Mouse (Mus musculus) heart, embryonic 12.5 days (tissue): Measurements from ENCODE around the gene Clic4. TPM values are rescaled to one million over a fixed set of nuclear protein-coding genes. Genes with fewer than 3 reads are reported as not detected.

Experiments
- ATAC-seq: fragments of 200-750 bp; cut with Nextera tagmentation; 2 replicates; pipeline ENCODE4 v1.8.0; 2017; ENCODE audit warnings: moderate TSS enrichment, moderate library complexity; ENCODE audit not compliant: insufficient number of reproducible peaks, low FRiP score
- H3K27ac ChIP-seq: fragments of 300-500 bp; sonication (generic); 2 replicates; pipeline ENCODE4 v1.5.1; 2016; ENCODE audit warnings: mild to moderate bottlenecking, moderate library complexity; ENCODE audit not compliant: poor library complexity, severe bottlenecking
- H3K27me3 ChIP-seq: fragments of 300-500 bp; sonication (generic); replicated peaks from 2 replicates; pipeline ENCODE4 v1.6.1; 2016; ENCODE audit warnings: mild to moderate bottlenecking, moderate library complexity
- H3K36me3 ChIP-seq: fragments of 300-500 bp; sonication (generic); 2 replicates; pipeline ENCODE4 v1.6.1; 2016; ENCODE audit warnings: mild to moderate bottlenecking, moderate library complexity
- H3K4me1 ChIP-seq: fragments of 300-500 bp; sonication (generic); replicated peaks from 2 replicates; pipeline ENCODE4 v1.6.1; 2016; ENCODE audit warnings: mild to moderate bottlenecking
- H3K4me2 ChIP-seq: fragments of 300-500 bp; sonication (generic); 2 replicates; pipeline ENCODE4 v1.6.1; 2016; ENCODE audit warnings: mild to moderate bottlenecking, moderate library complexity
- H3K4me3 ChIP-seq: fragments of 300-500 bp; sonication (generic); 2 replicates; pipeline ENCODE4 v1.5.1; 2016; ENCODE audit warnings: mild to moderate bottlenecking
- H3K9ac ChIP-seq: fragments of 300-500 bp; sonication (generic); 2 replicates; pipeline ENCODE4 v1.6.1; 2016; ENCODE audit warnings: mild to moderate bottlenecking, moderate library complexity
- H3K9me3 ChIP-seq: fragments of 300-500 bp; sonication (generic); replicated peaks from 2 replicates; pipeline ENCODE4 v1.6.1; 2016; ENCODE audit warnings: mild to moderate bottlenecking, moderate library complexity
- WGBS: fragments of 180-500 bp; shearing (Covaris S2); methylation state at CpG from one replicate; pipeline ENCODE4 v1.1.7; 2016; 5-methylcytosine and 5-hydroxymethylcytosine counted together
- polyA plus RNA-seq: library from polyadenylated mRNA; unstranded; fragments of >200 nt; fragmentation: Nextera tagmentation; extraction: Ambion mirVana; gene quantifications from 2 replicates; pipeline ENCODE4 v1.2.1, GENCODE M21; 2016

Gene Clic4
- polyA plus RNA-seq, 1 experiment from 2014 or later, result 291 TPM

DNA sequence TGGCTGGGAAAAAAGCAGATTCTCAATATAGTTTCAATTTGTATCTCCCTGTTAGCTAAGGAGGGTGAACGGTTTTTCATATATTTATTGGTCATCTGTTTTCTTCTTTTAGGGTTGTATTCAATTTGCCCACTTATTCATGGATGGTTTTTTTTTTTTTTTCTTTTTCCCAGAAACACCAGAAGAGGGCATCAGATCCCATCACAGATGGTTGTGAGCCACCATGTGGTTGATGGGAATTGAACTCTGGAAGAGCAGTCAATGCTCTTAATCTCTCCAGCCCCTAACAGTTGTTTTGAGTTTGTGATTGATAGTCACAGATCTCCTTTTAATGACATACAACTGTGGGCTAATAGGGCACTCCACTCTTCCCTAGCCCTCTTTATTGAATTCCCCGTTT, 62.8 kb downstream of the Clic4 start:
- 68% methylated on average over 2 of the region's 2 CpGs for WGBS
- no peak overlapping the region for H3K4me2 ChIP-seq
- no peak for ATAC-seq

DNA sequence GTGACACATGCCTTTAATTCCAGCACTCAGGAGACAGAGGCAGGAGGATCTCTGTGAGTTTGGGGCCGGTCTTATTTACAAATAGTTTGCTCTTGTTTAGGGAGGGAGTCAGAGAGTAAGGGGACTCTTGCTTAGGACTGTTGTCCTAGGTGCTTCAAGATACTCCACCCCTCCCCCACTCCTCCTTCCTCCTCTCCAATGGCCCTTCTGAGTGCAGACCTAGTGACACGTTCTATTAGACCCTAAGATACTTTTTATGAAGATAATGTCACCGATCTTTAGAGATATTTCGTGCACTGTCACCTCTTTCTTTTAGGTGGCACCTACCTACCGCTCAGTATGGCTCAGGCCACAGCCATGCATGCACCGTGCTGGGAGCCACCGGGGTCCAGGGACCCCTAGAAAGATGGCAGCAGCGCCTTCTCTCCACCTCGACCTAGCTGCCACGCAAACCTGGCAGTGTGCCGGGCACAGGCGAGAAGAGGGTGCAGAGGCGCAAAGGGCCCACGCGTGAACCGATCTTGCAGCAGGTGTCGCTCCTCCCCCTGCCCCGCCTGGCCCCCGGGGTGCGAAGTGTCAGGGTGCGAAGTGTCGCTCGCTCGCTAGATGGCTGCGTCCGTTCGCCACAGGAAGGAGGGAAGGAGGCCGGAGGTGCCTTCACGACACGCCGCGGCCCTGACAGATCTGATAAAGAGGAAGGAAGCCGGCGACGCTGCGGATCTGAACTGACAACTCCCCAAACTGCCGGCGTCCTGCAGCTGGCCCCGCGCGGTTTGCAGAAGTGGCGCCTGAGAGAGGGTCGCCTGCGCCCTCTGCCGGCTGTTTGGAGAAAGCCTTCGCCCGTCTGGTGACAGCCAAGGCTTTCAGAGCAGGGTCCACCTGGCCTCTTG, 66.7 kb downstream of the Clic4 start:
- no peak overlapping the region for H3K27ac ChIP-seq
- H3K27me3 ChIP-seq, result peaks cover 41% of the 10 kb centered on the region
- ATAC-seq, result peak; percentile 62
- H3K4me2 ChIP-seq, result peak overlapping the region; percentile 86
- H3K4me3 ChIP-seq, result peak overlapping the region; percentile 47
- H3K9me3 ChIP-seq, result peaks cover 8% of the 10 kb centered on the region
- peaks cover 20% of the 10 kb centered on the region for H3K4me1 ChIP-seq
- peaks cover 9% of the 10 kb centered on the region for H3K36me3 ChIP-seq
- peak overlapping the region; percentile 39; the same call in 1 of the 2 replicates for H3K9ac ChIP-seq
- 2% methylated on average over 47 of the region's 47 CpGs for WGBS

More for the DNA sequence above, 62.8 kb downstream of the Clic4 start:
- no peak overlapping the region for H3K27ac ChIP-seq
- peaks cover 23% of the 10 kb centered on the region for H3K27me3 ChIP-seq
- H3K9ac ChIP-seq, result no peak overlapping the region
- peaks cover 8% of the 10 kb centered on the region for H3K9me3 ChIP-seq
- H3K4me3 ChIP-seq, result no peak overlapping the region
- H3K36me3 ChIP-seq, result peaks cover 37% of the 10 kb centered on the region
- peaks cover 6% of the 10 kb centered on the region for H3K4me1 ChIP-seq

DNA sequence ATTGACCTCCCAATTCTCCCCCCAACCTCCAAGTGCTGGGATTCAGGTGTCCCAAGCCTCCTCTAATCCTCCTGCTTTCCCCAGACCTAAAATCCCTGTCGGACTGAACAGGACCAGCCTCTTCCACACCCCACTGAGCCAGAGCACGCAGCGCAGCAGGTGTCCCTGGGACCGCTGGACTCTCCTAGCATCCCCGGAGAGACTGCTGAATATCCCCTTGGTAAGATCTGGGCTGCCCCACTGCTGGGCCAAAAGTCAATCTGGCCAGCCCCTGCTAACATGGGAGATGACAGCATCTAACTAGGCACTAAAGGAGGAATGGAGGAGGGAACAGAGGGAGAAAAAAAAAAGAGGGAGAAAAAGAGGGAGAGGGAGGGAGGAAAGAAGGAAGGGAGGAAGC, 67.4 kb downstream of the Clic4 start:
- 19% methylated on average over 5 of the region's 5 CpGs for WGBS
- H3K4me1 ChIP-seq, result peaks cover 20% of the 10 kb centered on the region
- no peak overlapping the region for H3K4me2 ChIP-seq
- no peak for ATAC-seq
- H3K27ac ChIP-seq, result no peak overlapping the region
- H3K4me3 ChIP-seq, result no peak overlapping the region
- 0 out of 2 replicates have a peak, but pooled peaks cover 3% of the 10 kb centered on the region for H3K9me3 ChIP-seq
- H3K9ac ChIP-seq, result no peak overlapping the region
- H3K36me3 ChIP-seq, result peaks cover 2% of the 10 kb centered on the region
- H3K27me3 ChIP-seq, result peaks cover 41% of the 10 kb centered on the region

DNA sequence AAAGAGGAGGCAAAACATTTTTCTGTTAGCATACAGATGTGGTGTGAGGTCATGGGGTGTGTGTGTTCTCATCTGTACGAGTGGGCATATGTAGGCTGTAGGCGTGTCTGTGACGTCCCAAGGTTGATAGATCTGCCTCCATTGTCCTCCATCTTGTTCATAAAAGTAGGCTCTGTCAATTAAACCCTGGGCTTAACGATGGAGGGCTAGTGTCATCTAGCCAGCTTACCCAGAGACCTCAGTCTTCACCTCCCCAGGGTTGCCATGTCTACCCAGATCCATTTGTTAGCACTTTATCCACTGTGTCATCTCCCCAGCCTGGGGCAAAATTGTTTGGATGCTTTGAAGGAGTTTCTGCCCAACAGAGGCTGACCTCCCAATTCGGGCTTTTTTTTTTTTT, 67.9 kb downstream of the Clic4 start:
- no peaks in the 10 kb centered on the region for H3K9me3 ChIP-seq
- H3K4me3 ChIP-seq, result no peak overlapping the region
- H3K27me3 ChIP-seq, result peaks cover 41% of the 10 kb centered on the region
- 50% methylated on average over 5 of the region's 5 CpGs for WGBS
- no peak for ATAC-seq
- H3K4me1 ChIP-seq, result peaks cover 20% of the 10 kb centered on the region
- no peak overlapping the region for H3K4me2 ChIP-seq
- no peaks in the 10 kb centered on the region for H3K36me3 ChIP-seq
- H3K9ac ChIP-seq, result no peak overlapping the region
- H3K27ac ChIP-seq, result no peak overlapping the region

DNA sequence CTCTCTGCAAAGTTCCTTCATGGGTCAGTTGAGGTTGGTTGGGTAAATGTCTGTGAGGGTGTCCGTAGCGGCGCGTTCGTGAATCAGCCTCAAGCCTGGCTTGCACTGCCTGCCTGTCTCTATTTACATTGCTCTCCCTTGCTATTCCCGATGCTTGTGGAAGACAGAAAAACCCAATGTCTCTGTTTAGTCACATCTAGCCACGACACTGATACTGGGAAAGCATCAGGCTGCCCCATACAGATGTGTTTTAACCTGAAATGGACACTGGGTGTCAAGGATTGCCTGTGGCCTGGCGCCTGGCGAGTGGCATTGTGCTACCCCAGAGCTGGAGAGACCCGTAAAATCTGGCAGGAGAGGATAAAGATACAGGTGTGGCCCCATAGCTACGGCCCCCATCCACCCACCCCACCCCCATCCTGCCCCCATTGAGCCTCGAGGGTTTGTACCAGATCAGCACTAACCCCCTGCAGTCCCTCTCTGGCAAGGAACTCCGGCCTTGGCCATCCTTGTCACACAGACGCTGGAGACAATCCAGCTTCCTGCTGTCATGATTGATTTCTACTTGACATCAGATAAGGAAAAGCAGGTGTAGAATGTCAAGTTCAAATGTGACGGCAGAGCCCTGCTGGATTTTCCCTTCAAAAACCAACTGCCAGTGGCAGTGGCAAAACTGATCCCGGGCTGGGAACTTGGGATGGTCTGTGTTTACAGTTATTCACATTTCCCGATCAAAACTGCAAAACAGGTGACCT, 68.6 kb downstream of the Clic4 start:
- ATAC-seq, result no peak
- Histone ChIP-seq H3K4me3 (peak overlapping the region; percentile 44), H3K4me1 (peaks cover 20% of the 10 kb centered on the region), H3K9me3 (no peaks in the 10 kb centered on the region), H3K36me3 (no peaks in the 10 kb centered on the region), H3K4me2 (peak overlapping the region; percentile 84), H3K9ac (0 out of 2 replicates have a peak overlapping the region, but pooled peaks have one; percentile 43), H3K27me3 (peaks cover 46% of the 10 kb centered on the region), H3K27ac (no peak overlapping the region)
- WGBS, result 19% methylated on average over 17 of the region's 17 CpGs

DNA sequence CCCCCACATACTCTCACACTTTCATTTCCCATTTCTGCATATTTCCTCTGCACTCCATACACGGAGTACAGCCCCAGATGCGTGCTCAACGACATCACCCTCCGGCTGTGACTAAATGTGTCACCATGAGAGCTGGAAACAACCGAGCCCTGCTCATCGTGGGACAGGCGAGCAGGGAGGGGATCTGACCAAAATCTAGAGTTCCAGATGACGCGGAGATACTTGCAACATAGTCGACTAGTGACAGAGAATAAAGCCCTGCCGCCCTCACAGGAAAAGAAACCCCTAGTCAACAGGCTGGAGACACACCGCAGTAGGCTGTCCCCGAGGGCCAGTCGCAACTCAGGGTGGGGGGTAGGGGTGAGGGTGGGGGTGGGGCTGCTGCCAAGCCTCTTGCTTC, 69.3 kb downstream of the Clic4 start:
- Histone ChIP-seq H3K9me3 (no peaks in the 10 kb centered on the region), H3K27me3 (peaks cover 43% of the 10 kb centered on the region), H3K27ac (no peak overlapping the region), H3K4me3 (peak overlapping the region; percentile 44), H3K4me1 (peaks cover 20% of the 10 kb centered on the region), H3K36me3 (no peaks in the 10 kb centered on the region), H3K4me2 (peak overlapping the region; percentile 84), H3K9ac (peak overlapping the region; percentile 43)
- no peak for ATAC-seq
- 8% methylated on average over 14 of the region's 14 CpGs for WGBS

DNA sequence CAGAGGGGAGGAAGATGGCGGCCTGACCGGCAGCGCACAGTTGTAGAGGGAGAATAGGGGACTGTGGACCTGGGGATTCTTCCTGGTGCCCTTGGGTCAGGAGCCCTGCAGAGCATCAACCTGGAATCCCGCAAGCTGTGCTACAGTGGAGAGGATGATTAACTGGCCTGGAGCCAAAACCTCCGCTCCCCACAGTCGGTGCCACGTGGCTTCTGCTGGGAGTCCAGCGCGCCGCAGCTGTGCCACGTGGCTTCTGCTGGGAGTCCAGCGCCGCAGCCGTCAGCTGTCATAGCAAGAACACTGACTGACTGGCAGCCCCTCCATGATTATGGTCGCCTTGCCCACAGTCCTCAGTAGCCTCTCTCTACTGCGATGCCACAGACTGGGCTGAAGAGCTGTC, 70.8 kb downstream of the Clic4 start:
- Histone ChIP-seq H3K27ac (no peak overlapping the region), H3K9me3 (no peaks in the 10 kb centered on the region), H3K36me3 (no peaks in the 10 kb centered on the region), H3K4me2 (no peak overlapping the region), H3K9ac (no peak overlapping the region), H3K4me1 (peaks cover 20% of the 10 kb centered on the region), H3K4me3 (no peak overlapping the region), H3K27me3 (peaks cover 41% of the 10 kb centered on the region)
- no peak for ATAC-seq
- WGBS, result 79% methylated on average over 16 of the region's 16 CpGs

DNA sequence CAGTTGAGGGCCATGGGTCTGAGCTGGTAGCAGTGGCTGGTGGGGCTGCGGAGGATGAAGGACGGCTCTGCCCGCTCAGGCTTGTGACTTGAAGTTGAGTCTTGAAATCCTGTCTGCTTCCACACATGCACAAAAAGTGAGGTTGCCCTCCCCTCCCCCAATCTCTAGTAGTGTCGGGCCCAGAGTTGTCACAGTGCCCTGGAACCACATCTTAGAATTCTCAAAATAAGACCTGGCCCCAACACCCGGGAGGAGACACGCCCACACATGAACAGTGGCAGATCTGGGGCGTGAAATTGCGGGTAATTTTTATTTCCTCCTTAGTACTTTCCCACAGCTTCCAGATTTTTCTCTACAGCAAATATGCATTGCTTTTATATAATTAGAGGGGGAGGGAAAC, 74.8 kb downstream of the Clic4 start:
- Histone ChIP-seq H3K27ac (no peak overlapping the region), H3K27me3 (peaks cover 29% of the 10 kb centered on the region), H3K9me3 (peaks cover 9% of the 10 kb centered on the region), H3K4me2 (no peak overlapping the region), H3K4me3 (no peak overlapping the region), H3K9ac (no peak overlapping the region), H3K4me1 (no peaks in the 10 kb centered on the region; the same call in 1 of the 2 replicates), H3K36me3 (no peaks in the 10 kb centered on the region)
- 75% methylated on average over 8 of the region's 8 CpGs for WGBS
- ATAC-seq, result no peak

DNA sequence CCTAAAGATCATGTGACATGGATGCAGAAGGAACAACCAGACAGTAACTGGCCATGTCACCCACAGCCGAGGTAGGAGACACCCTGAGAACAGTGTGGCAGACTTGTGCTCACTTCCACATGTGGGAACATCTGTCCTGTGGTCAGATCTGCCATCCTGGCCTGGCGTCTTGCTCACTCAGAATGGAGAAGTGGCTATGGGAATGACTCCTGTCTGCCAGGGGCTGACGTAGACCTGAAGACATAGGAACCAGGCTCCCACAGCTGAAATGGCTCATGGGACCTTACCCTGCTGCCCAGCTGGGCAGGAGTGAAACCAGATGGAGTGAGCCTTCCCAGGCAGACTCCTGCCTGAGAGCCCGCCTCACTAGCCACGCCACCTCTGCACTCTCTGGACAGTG, 79.8 kb downstream of the Clic4 start:
- Histone ChIP-seq H3K4me3 (no peak overlapping the region), H3K9me3 (peaks cover 9% of the 10 kb centered on the region), H3K4me2 (no peak overlapping the region), H3K36me3 (no peaks in the 10 kb centered on the region), H3K27ac (no peak overlapping the region), H3K9ac (0 out of 2 replicates have a peak overlapping the region, but pooled peaks have one; percentile 15), H3K4me1 (no peaks in the 10 kb centered on the region), H3K27me3 (peaks cover 27% of the 10 kb centered on the region)
- ATAC-seq, result no peak
- WGBS, result 67% methylated on average over 5 of the region's 5 CpGs

DNA sequence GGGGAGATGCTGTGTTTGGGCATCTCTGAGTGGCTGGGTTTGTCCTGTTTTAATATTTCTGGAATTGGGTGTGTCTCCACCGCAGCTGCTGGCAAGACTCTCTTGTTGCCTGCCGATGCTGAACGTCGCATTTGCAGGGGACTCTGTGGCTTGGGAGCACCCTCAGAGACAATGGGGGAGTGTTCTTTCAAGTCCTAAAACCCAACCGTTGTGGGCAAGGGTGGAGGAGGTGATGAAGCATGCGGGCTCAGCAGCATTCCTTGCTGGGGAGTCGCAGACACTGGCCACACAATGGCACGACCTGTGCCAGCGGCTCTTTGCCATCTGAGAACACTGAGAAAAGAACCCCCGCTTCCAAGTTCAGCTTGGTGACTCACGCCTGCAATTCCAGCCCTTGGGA, 81.0 kb downstream of the Clic4 start:
- 74% methylated on average over 11 of the region's 11 CpGs for WGBS

DNA sequence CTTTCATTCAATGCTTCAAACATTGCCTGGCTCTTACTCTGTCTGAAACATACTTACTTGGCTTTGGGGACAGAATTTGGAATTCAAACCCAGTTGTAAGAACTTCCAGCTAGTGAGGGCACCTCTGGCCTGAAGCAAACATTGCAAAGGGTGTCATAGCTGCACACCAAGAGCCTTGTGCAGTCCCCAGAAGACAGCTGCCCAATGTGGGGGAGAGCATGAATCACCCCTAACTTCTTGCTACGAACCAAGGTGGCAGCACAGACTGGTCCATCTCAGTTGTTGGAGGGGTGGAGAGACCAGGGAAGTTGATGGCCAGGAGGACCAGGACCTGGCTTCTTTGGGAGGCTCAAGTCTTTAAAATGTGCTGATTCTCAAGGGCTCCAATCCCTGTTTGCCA, 81.4 kb downstream of the Clic4 start:
- no peak for ATAC-seq
- Histone ChIP-seq H3K4me2 (no peak overlapping the region), H3K4me3 (no peak overlapping the region), H3K36me3 (no peaks in the 10 kb centered on the region), H3K9ac (no peak overlapping the region), H3K9me3 (peaks cover 9% of the 10 kb centered on the region), H3K4me1 (no peaks in the 10 kb centered on the region), H3K27me3 (peaks cover 21% of the 10 kb centered on the region), H3K27ac (no peak overlapping the region)
- 77% methylated on average over 1 of the region's 1 CpGs for WGBS

More for the DNA sequence above, 81.0 kb downstream of the Clic4 start:
- Histone ChIP-seq H3K9ac (no peak overlapping the region), H3K4me3 (no peak overlapping the region), H3K4me1 (no peaks in the 10 kb centered on the region), H3K4me2 (no peak overlapping the region), H3K36me3 (no peaks in the 10 kb centered on the region), H3K27me3 (peaks cover 21% of the 10 kb centered on the region), H3K9me3 (peaks cover 9% of the 10 kb centered on the region), H3K27ac (no peak overlapping the region)
- ATAC-seq, result no peak
